Mouse (Mus musculus): ENCODE results near the gene D630045J12Rik.

D630045J12Rik gene

DNA sequence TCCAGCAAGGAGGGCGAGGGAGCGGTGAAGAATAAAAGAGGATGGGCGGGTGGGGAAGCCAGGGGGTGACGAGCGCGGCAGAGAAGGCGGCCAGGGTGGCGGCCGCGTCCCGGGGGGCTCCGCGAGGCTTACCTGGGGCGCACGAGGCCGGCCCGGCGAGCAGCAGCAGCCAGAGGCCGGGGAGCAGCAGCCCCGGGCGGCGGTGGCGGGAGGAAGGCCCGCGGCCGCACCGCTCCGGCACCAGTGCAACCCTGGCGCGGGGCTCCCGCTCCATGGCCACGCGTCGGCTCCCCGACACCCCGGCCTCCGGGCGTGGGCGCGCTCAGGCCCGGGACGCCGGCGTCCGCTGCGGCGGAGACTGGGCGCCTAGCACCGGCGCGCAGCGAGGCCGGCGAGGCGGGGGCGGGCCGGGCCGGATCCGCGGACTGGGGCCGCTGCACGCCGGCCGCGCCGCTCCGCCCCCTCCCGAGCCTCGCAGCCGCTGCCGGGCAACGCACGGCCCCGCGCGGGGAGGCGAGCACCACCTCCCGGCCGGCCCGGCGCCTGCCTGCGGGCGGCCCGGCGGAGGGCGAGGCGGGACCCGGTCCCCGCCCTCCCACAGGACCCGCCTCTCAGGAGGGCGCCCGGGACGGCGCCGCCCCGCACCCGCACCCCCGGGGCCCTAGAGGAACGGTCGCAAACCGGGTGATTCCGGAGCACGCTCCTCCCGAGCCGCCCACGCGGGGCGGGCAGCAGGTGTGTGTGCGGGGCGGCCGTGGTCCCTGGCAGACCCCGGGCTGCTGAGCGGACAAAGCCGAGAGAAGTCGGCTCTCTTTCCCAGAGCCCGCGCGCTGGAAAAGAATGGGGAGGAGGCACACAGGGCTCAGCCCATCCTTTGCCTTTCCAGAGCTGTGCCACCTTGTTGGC, at the start of gene D630045J12Rik:
TSS of gene D630045J12Rik (minus strand) at position 274 of the 906 bp plus-strand sequence.
- peak; percentile 44 to 51 for DNase-seq (ENCODE audit: low spot score in 2 of 2)

DNA sequence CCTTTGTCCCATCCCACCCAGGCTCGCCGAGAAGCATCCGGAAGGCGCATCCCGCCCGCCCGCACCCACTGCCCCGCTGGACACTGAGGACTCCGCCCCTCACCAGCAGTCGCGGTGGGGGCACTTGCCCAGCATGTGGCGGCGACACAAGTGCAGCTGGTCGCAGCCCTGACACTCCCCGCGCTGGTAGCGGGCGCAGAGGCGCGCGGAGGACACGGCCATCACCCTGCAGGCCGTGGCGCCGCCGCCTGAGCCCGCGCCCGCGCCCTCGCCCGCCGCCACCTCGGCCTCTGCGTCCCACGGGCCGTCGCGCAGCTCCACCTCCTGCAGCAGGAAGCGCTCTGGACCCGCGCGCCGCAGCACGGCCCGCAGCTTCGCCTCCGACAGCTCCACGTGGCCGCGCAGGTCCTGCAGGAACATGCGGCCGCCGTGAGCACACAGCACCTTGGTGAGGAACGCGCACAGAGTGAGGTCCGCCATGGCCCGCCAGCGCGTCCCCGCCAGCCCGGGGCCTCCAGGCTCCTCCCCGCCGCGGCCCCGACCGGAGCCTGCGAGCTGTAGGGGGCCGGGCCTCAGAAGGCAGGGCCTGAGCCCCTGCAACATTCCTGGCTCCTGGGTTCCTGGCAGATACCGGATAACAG, 45.1 kb upstream of the D630045J12Rik start, which contains the start of gene Zc3hav1l:
TSS of gene Zc3hav1l (minus strand) at position 499 of the 641 bp plus-strand sequence.
- DNase-seq (ENCODE audit: low spot score in 2 of 2), result peak; percentile 37 to 47

DNA sequence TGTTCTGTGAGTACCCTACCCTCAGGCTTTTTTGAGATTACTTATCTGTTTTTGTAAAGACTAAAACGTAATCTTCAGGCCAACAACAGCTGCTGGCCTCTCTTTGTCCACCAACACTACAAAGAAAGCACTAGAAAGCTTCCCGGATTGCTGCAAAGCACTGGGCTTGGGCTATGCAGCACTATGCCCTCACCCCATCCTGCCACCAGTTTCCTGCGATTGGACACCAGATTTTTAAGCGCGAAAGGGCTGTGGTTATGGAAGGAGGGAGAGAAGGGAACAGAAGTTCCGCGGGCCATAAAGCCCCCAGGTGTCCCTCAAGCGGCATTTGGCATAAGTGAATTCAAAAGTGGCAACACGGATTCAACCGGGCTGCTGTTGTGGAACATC, 44.4 kb upstream of the D630045J12Rik start:
- no peak for DNase-seq (ENCODE audit: low spot score in 2 of 2)

DNA sequence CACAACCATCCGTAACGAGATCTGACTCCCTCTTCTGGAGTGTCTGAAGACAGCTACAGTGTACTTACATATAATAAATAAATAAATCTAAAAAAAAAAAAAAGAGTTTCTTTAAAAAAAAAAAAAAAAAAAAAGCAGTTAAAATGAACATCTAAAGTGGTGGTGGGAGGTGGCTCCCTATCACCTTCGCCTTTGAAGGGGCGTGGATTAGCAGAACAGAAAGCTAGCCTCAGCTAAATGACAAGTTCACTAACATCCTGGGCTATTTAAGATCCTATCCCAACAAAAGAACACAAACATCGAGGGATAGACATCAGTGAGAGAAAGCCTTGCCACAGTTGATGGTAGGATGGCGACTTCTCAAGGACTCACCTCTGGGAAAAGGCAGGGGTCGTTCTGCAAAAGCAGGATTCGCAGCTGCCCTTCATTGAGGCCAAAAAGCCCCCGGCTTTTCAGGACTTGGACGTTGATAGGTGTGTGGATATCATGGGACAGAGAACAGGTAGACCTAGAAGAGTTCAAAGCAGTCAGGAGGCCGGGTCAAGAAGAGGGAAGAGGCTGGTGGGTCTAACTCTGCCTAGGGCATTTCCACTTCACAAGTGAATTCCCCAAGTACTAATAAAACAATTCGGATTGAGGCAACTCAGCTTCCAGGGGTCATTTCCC, 43.9 kb upstream of the D630045J12Rik start:
- no peak for DNase-seq (ENCODE audit: low spot score in 2 of 2)

DNA sequence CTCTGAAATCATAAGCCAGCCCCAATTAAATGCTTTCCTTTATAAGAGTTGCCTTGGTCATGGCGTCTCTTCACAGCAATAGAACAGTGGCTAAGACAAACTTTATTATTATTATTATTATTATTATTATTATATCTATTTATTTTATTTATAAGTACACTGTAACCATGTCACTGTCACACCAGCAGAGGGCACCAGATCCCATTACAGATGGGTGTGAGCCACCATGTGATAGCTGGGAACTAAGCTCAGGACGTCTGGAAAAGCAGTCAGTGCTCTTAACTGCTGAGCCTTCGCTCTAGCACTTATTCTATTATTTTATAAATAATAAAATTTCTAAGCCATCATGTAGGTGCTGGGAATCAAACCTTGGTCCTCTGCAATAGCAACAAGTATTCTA, 39.9 kb upstream of the D630045J12Rik start:
- no peak for DNase-seq (ENCODE audit: low spot score in 2 of 2)

DNA sequence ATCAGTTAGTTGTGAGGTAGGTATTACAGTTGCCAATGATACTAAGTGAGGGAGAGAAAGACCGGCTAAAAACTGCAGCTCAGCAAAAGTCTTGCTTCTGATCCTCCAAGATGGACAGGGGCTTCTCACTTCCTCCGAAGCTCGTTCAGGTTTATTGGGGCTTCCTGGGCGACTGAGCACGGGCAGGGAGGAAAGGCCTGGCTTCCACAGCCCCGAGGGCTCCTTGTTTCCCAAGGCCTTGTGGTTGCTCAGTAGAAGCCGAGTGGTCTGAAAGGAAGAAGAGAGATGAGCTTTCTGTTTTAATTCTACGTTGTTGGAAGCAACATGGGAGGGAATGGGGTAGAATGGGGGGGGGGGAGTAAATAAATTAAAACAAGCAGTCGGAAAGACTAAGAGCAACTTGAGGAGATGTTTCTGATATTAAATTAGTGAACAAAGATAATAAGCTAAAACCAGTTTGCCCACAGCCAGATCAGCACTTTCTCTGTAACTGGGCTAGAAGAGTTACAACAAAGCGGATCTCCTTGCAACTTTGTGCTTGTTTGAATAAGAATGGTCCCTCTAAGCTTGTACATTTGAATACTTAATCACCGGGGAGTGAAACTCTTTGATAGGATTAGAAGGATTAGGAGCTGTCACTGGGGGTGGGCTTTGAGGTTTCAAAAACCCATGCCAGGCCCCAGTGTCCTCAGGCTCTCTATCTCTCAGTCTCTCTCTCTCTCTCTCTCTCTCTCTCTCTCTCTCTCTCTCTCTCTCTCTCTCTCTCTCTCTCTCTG, 39.2 kb upstream of the D630045J12Rik start:
- no peak for DNase-seq (ENCODE audit: low spot score in 2 of 2)

DNA sequence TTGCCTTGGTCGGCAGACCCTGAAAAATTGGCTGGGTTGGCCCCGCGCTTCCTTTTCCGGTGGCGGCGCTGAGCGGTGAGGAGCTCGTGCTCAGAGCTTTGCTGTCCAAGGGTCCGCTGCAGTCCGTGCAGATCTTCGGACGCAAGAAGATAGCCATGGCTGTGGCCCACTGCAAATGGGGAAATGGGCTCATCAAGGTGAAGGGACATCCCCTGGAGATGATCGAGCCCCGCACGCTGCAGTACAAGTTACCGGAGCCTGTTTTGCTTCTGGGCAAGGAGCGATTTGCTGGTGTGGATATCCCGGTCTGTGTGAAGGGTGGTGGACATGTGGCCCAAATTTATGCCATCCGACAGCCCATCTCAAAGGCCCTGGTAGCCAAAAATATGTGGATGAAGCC, 30.6 kb upstream of the D630045J12Rik start:
- DNase-seq (ENCODE audit: low spot score in 2 of 2), result no peak

DNA sequence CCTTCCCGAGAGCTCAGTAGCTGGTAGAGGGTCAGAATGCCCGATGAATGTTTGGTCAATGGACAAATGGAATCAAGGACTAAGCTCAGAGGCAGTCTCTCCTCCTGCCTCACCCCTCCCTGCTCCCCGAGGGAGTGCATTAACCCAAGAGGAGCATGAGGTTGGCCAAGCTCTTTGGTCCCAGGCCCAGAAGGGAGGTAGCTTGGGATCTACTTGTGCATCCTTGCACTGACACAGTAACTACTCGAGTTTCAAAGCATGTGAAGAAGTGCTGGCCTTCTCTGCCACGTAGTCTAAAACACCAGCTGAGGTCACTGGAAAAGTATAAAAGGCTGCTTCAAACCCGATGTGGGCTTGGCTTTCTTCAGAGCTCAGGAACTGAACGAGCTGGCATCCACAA, 10.7 kb upstream of the D630045J12Rik start:
- no peak for DNase-seq (ENCODE audit: low spot score in 2 of 2)

DNA sequence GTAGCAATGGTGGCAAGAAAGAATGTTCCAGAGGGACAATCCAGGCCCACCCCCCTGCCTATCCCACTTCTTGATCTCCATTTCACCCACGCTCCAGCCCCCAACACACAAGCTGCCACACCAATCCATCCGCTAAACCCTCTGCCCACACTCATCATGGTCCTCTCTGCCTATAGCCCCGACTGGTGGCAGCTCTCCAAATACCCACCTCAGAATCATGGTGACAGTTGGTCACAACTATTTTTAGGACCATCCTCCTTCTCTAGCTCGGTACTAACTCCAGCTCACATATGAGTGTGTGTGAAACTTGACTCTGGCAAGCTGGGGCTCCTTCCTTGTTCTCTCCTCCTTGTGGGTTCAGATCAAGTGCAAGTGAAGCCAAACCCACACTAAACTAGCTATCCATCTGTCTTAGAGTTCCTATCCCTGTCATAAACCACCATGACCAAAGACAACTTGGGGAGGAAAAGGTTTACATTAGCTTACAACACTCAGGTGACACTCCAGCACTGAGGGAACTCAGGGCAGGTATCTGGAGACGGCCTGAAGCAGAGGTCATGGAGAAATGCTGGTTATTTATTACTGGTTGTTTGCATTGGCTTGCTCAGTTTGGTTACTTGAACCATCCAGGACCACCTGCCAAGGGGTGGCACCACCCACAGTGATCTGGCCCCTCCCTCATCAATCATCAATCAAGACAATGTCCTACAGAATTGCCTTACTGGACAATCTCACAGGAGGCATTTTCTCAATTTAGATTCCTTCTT, 9.8 kb upstream of the D630045J12Rik start:
- DNase-seq (ENCODE audit: low spot score in 2 of 2), result peak in 1 of 2 experiments; percentile 56

DNA sequence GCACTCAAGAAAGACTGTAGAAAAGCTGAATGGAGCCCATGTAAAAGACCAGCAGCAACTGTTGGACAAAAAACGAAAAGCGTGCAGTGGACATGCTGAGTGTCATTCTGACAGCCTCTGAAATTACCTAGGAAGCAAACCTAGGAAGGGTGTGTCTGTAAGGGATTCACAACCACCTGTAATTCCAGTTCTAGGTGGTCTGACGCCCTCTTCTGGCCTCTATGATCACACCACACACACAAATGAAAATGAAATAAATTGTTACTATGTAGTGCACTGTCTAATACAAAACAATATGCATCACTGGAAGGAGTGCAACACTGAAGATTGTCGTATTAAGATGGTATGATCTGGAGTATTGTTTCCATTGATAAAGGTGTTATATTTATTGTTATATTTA, 8.1 kb upstream of the D630045J12Rik start:
- DNase-seq (ENCODE audit: low spot score in 2 of 2), result no peak

DNA sequence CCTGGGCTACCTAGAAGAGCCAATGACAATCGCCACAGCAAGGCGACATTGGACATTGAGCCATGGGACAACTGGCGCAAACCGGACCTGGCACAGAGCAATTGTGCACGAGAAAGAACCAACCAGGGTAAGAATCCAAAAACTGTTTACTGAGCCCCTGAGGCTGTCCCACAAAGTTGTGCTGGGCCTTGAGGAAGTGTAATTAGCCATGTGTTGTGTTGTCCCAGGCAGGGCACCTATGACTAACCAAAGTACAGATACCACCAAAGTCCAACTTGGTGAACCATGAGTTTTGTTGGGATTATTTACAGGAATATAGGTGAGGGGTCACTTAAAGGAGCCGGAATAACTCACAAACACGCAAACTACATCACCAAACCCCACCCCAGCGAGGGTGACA, 3.7 kb upstream of the D630045J12Rik start:
- no peak for DNase-seq (ENCODE audit: low spot score in 2 of 2)

DNA sequence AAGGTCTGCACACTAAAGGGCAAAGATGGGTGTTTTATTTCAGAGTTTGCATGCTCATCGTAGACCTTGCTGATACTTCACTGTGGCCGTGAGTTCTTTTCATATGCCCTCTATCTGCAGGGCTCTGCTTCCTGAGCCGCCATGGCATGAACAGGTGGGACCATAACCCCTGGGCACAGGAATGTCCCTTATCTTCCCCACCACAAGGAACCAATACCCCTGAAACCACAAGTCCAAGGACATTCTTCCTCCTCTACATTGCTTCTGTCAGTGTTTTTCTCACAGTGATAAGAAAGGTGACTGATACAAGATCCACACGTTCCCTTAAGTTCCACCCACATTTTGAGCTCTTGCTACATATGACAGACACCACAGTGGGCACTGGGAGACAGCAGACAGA, 3.0 kb upstream of the D630045J12Rik start:
- no peak for DNase-seq (ENCODE audit: low spot score in 2 of 2)

DNA sequence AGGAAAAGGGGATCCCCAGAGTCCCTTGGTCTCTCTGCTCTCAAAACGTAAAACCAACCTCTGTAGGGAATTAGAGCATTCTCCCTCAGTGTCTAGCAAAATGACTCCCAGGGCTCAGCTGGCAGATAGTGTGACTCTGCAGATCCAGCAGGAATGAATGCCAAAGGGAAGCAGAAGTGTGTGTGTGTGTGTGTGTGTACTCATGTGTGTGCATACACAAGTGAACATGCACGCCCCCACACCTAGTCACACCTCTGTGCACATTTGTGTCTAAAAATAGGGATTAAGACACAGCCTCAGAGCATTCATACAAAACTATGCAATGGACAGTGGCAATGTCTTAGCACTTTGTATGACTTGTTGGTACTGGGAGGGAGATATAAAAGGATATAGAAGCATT, 2.0 kb upstream of the D630045J12Rik start:
- no peak for DNase-seq (ENCODE audit: low spot score in 2 of 2)

DNA sequence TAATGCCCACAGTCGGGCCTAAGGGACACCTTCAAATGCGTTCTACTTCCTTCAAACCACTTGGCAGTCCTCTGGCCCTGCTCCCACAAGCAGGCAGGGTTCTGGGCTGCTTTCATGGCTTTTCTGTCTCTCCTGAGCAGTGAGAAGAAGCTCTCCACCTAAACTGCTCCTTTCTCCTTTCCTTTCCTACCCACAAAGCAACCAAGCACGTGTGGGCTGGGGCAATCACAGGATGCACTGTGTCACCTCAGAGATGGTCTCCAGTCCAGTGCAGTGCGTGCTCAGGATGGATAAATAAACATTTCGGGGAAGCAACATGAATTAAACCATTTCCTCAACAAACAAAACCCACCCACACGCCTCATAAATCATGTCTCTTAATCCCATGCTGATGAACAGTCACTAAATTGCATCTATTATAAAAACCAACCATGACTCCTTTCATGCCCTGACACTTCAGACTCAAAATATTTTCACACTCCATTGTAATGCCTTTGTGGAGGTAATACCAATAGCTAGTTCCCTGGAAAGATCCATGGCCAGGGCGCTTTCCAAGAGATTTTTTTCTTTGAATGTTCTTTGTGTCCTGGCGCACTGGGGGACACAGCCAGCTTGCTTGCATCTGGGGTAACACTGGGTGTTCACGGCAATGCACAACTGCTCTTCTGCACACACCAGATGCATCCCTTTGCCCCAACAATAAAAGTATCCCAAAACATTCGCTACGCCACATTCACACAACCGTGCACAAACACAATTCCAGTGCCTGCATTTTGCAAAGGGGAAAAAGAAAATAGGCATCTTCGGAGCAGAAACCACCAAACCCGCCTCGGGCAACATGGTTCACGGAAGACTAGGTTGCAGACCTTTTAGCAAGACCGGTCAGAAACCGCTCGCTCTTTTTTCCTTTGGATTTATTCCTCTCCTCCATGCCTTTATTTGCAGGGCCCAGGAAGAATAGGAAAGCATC, 758 bp downstream of the D630045J12Rik start:
- DNase-seq (ENCODE audit: low spot score in 2 of 2), result no peak

DNA sequence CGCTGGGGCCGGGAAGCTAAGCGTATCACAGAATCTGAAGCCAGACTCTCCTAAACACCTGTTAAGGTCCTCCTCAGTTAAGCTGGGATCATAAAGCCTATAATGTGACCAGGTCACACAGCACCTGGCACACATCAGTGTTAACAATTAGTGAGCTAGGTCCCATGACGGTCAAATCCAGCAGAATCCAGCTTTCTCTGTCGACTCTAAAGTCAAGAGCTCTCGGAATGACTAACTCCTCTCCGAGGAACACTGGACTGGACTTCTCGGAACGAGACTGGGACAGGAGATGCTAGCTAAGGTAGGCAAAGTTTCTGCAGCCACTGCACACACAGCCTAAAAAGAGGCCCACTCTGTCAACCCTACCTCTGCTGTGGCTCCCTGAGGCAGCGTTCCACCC, 1.7 kb downstream of the D630045J12Rik start:
- DNase-seq (ENCODE audit: low spot score in 2 of 2), result no peak

DNA sequence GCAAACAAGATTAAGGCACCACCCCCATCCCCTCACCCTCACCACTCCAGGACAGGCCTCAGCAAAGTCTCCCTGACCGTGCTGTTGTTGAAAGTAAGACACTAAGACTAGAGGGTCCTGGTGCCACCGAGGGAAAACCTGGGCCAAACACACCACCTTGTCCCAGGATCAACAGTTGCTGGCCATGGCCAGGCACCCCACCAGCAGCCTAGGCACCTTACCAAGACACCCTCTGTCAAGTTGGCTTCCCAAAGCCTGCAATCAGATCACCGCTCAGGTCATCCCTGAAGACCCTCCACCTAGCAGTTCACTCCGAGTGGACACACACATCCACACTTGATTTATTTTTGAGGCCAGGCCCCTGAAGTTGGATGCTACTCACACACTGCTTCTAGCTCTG, 2.3 kb downstream of the D630045J12Rik start:
- no peak for DNase-seq (ENCODE audit: low spot score in 2 of 2)

DNA sequence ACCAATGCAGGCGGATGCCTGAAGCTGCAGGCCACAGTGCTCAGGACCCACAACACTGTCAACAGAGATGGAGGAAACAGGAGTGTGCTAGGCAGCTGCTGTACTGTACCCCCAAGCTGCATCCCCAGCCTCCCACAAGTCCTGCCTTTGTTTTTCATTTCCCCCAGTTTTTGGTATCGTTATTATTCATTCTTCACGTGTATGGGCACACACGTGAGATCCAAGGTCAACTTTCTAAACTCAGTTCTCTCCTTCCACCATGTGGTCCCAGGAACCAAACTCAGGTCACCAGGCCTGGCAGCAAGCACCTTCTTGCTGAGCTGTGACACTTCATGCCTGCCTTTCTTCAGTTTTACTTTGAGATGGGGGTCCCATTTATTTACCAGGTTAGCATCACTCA, 6.4 kb downstream of the D630045J12Rik start:
- no peak for DNase-seq (ENCODE audit: low spot score in 2 of 2)

DNA sequence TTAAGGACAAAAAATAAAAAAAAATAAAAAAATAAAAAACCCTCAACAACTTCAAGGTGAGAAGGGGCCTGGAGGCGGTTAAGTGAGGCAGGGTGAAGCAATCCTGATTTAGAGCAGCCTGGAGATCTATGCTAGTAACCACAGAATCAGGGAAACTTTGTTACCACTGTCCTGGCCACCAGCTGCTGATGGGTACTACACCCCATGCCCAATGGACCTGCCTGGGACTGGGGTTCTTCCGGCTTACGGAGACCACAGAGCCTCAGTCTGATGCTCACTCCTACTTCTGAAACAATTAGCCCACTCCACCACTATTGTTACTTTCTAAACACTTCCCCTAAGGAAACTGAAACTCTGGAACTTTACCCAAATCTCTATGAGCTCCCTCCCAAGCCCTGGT, 9.0 kb downstream of the D630045J12Rik start:
- DNase-seq (ENCODE audit: low spot score in 2 of 2), result no peak

DNA sequence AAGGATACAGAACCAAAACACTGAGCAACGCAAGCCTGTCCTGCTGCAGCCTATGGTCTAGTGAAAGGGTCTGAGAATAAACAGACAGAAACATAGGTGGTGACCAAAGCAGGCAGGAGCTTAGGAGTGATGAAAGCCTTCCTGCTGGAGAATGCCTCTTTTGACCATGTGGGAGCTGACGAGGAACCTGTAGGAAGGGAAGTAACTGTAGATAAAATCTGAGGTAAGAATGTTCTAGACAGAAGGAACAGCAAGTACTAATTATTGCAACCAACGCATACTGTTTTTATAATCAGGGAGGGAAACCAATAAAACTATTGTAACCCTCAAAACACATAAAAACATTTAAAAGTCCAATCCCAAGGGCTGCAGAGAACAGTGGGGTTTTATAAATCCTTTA, 9.6 kb downstream of the D630045J12Rik start:
- no peak for DNase-seq (ENCODE audit: low spot score in 2 of 2)

DNA sequence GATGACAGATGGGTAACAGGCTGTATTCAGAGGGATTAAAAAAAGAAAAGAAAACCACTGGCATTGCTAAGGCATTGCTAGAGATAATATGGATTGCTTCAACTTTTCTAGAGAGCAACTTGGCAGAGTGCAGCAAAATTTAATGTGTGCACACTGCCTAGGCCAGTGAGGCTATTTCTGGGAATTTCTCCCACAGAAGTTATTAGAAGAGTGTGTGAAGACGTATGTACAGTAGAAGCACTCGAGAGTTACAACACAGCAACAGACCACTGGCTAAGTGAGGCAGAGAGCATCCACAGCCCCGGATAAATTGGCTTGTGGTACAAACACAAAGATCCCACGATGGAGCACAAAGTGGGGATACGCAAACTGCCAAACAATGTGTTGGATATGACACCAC, 11.0 kb downstream of the D630045J12Rik start:
- no peak for DNase-seq (ENCODE audit: low spot score in 2 of 2)

Data from frontal cortex, postnatal 25 days (tissue).